ENCODE assay signal across 8 mouse cellular contexts in genomic region chr14:11553273-11553665, GRCm38 (mm10). TPM values are rescaled to one million over a fixed set of nuclear protein-coding genes. Genes with fewer than 3 reads are reported as not detected.
DNase-seq lines count a peak whose midpoint lies in the region; ATAC-seq and TF ChIP-seq lines count a peak whose summit lies in the region.

Ptprg (plus strand) TSS chr14:11553532.

- no peaks in the 10 kb centered on the region for H3K9me3 ChIP-seq in erythroblast, embryonic 14.5 days (ENCODE audit: control insufficient read depth, low read length)
- no peaks in the 10 kb centered on the region for H3K9me3 ChIP-seq in embryonic facial prominence, embryonic 13.5 days
- H3K9me3 ChIP-seq in midbrain, embryonic 10.5 days (replicated peaks), result no peaks in the 10 kb centered on the region

- ATAC-seq in erythroblast, adult 5-6 weeks (replicated peaks; ENCODE audit: low FRiP score, poor library complexity, severe bottlenecking), result no peak
- peak; percentile 87 for ATAC-seq in embryonic facial prominence, embryonic 13.5 days (ENCODE audit: insufficient number of reproducible peaks, insufficient read depth, low FRiP score, low TSS enrichment, low read depth)

- peak; percentile 92 to 94 for DNase-seq in heart, adult 18-20 months
- DNase-seq in kidney, adult 18-20 months, result peak; percentile 92
- DNase-seq in left cerebral cortex, postnatal 25 days (ENCODE audit: low spot score in 2 of 2), result peak; percentile 87 to 92
- peak; percentile 90 for DNase-seq in midbrain, embryonic 10.5 days (ENCODE audit: low spot score)

- intact Hi-C loops in left cerebral cortex, postnatal 25 days (cut with DNase I), result loop anchor here (2.0 to 10.0 kb wide), 7 partner anchors 89 to 588 kb away; partner anchors contain the start of gene Fhit

- H3K4me1 ChIP-seq in erythroblast, embryonic 14.5 days (ENCODE audit: control insufficient read depth), result no peaks in the 10 kb centered on the region
- H3K4me1 ChIP-seq in embryonic facial prominence, embryonic 13.5 days, result peaks cover 27% of the 10 kb centered on the region
- peaks cover 39% of the 10 kb centered on the region for H3K4me1 ChIP-seq in midbrain, embryonic 10.5 days
- peaks cover 2% of the 10 kb centered on the region; the same call in 1 of the 2 replicates for H3K4me1 ChIP-seq in small intestine, adult 2 months (ENCODE audit: control insufficient read depth, insufficient read depth, insufficient read length, low read length)

- no peak for TF ChIP-seq CTCF in small intestine, adult 2 months (IDR thresholded peaks at IDR 0.05; ENCODE audit: extremely low read depth, insufficient read length, insufficient replicate concordance, low read depth, low read length)

- H3K4me3 ChIP-seq in erythroblast, embryonic 14.5 days (replicated peaks), result peak within 1 kb of the TSS; percentile 52
- H3K4me3 ChIP-seq in embryonic facial prominence, embryonic 13.5 days, result peak within 1 kb of the TSS; percentile 83
- peak within 1 kb of the TSS; percentile 86 for H3K4me3 ChIP-seq in midbrain, embryonic 10.5 days
- peak within 1 kb of the TSS; percentile 67 for H3K4me3 ChIP-seq in small intestine, adult 2 months (ENCODE audit: low read depth, low read length)

- peak within 1 kb of the TSS; percentile 100 for H3K27ac ChIP-seq in embryonic facial prominence, embryonic 13.5 days
- peak within 1 kb of the TSS; percentile 94 for H3K27ac ChIP-seq in midbrain, embryonic 10.5 days (replicated peaks)
- peak within 1 kb of the TSS; percentile 81 for H3K27ac ChIP-seq in small intestine, adult 2 months (ENCODE audit: insufficient read depth, low read depth, low read length)

- peak within 1 kb of the TSS; percentile 94 for H3K9ac ChIP-seq in embryonic facial prominence, embryonic 13.5 days

- no peaks in the 10 kb centered on the region for H3K36me3 ChIP-seq in erythroblast, embryonic 14.5 days (ENCODE audit: control insufficient read depth)
- H3K36me3 ChIP-seq in embryonic facial prominence, embryonic 13.5 days, result no peaks in the 10 kb centered on the region
- H3K36me3 ChIP-seq in midbrain, embryonic 10.5 days, result peaks cover under 1% of the 10 kb centered on the region; the same call in 1 of the 2 replicates
- no peaks in the 10 kb centered on the region for H3K36me3 ChIP-seq in small intestine, adult 2 months (ENCODE audit: control insufficient read depth, insufficient read depth, low read length)

- peak within 1 kb of the TSS; percentile 83 for H3K4me2 ChIP-seq in embryonic facial prominence, embryonic 13.5 days

- under 1% methylated on average over 40 of the region's 40 CpGs for WGBS in embryonic facial prominence, embryonic 13.5 days
- WGBS in midbrain, embryonic 10.5 days, result under 1% methylated on average over 40 of the region's 40 CpGs
- 2% methylated on average over 40 of the region's 40 CpGs for WGBS in small intestine, adult 2 months

- peak; percentile 83 for TF ChIP-seq POLR2A in small intestine, adult 2 months (IDR thresholded peaks at IDR 0.05; ENCODE audit: low read depth, low read length)

- H3K27me3 ChIP-seq in erythroblast, embryonic 14.5 days (ENCODE audit: control insufficient read depth), result peaks cover 56% of the 10 kb centered on the region
- no peaks in the 10 kb centered on the region for H3K27me3 ChIP-seq in embryonic facial prominence, embryonic 13.5 days
- H3K27me3 ChIP-seq in midbrain, embryonic 10.5 days (ENCODE audit: low read depth, poor library complexity, severe bottlenecking), result peaks cover 15% of the 10 kb centered on the region
- no peaks in the 10 kb centered on the region for H3K27me3 ChIP-seq in small intestine, adult 2 months (ENCODE audit: control insufficient read depth, insufficient read depth, low read length)

RNA-seq across cellular contexts. Expression of gene Ptprg, which starts in this region (rescaled TPM):
- not detected in 2 replicates for polyA plus RNA-seq in erythroblast, embryonic 14.5 days (2012)
- not detected in 2 replicates for total RNA-seq in erythroblast, adult 5-6 weeks (2015; ENCODE audit: low replicate concordance)
- not detected in 2 replicates for total RNA-seq in erythroblast, adult 5-6 weeks (2017; ENCODE audit: low replicate concordance)
- polyA plus RNA-seq in embryonic facial prominence, embryonic 13.5 days (2015; fragmentation: Nextera tagmentation; extraction: Ambion mirVana), result 34.4 and 37.0 TPM in 2 replicates
- total RNA-seq in heart, adult 18-20 months (2021), result 10 to 100 TPM; 46.4 to 51.8 TPM
- total RNA-seq in left cerebral cortex, postnatal 25 days (2021), result 100 to 1,000 TPM in 1 of 2 experiments, 10 to 100 TPM in 1; 96.1 to 105 TPM
- 34.8 and 38.2 TPM in 2 replicates for polyA plus RNA-seq in midbrain, embryonic 10.5 days (2016; fragmentation: Nextera tagmentation; extraction: Ambion mirVana)
- polyA plus RNA-seq in small intestine, adult 2 months (2012; rRNA removed), result 7.4 and 21.7 TPM in 2 replicates

Comparison
In these comparisons a context has a peak if more than half of its experiments do, and no peak if none do; other contexts are left out.
1. RNA of gene Ptprg (total RNA-seq): 96.1 to 105 TPM in left cerebral cortex, postnatal 25 days and 46.4 to 51.8 TPM in heart, adult 18-20 months; not detected in erythroblast, adult 5-6 weeks; every median in the first group is over 10 times any median in the second.
2. Peak in every context shown above with its lines, with median percentiles within 50 percentile points of each other: H3K4me3 ChIP-seq, H3K27ac ChIP-seq and DNase-seq.